Mouse (Mus musculus) kidney, adult 2 months (tissue): Measurements from ENCODE around the gene Gnb1.

Experiments used
- CTCF ChIP-seq: fragments of 200-500 bp; conservative IDR thresholded peaks from 2 replicates; pipeline ENCODE4 v1.5.1; 2011; ENCODE audit warnings: low read depth, mild to moderate bottlenecking, control low read depth, low read length, moderate library complexity, mixed read lengths; ENCODE audit not compliant: insufficient read depth, insufficient read length
- POLR2A ChIP-seq: fragments of 200-500 bp; IDR thresholded peaks from one replicate; pipeline ENCODE4 v1.6.1; 2011; ENCODE audit warnings: low read depth, low read length, control low read depth

DNA sequence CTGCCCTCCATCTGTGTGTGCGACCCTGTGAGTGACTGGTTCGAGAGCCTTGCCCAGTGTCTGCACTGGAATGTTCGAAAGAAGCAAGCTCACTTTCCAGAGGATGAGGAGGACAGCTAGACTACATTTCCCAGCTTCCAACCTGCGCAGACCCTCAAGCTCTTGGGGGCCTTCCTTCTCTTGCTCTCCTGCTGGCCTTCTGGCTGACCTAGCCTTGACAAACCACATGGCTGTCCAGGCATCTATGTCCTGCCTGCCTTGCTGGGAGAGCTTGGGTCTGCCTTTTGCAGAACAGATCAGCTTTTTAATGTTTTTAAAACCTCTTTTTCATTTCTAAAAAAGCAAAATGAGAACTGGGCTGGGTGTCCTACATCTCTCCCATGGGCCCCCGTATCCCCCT lies 98.2 kb downstream of the Gnb1 start:
- TF ChIP-seq CTCF: no peak
- TF ChIP-seq POLR2A: no peak
